Mouse (Mus musculus): Measurements from ENCODE around the gene Selenoo.

DNA sequence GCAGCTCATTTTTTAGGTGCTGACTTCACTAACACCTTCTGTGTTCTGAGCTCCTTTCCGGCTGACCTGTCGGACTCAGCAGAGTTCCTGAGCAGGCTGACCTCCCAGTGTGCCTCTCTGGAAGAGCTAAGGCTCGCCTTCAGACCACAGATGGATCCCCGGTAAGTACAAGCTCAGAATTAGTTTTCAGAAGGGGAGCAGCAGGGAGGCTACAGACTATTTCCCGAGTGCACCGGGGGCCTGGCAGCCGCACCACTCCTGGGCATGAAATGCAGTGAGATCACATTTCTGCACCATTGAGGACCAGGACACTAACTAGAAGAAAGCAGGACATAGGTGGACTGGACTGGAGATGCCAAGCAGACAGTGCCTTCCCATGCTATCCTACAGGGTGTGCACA is 9.7 kb downstream of the Selenoo start:
- TF ChIP-seq POLR2A (IDR thresholded peaks at IDR 0.05; ENCODE audit: low read depth, low read length) (no peak), CTCF (IDR thresholded peaks at IDR 0.05; ENCODE audit: extremely low read depth, insufficient read depth, insufficient read length, insufficient replicate concordance) (no peak)

All from spleen, adult 2 months (tissue).